Mouse (Mus musculus): ENCODE results near the gene Vti1a. TPM values are rescaled to one million over a fixed set of nuclear protein-coding genes. Genes with fewer than 3 reads are reported as not detected.

Vti1a gene
- total RNA-seq, 1 experiment, result 14.9 TPM

GRCm38 (mm10) chr19:55615743-55616142 is 299.6 kb downstream of the Vti1a start:
- no peak overlapping the region for H3K27ac ChIP-seq (ENCODE audit: insufficient read depth, low read depth, low read length, poor library complexity, severe bottlenecking)
- no peaks in the 10 kb centered on the region for H3K9me3 ChIP-seq (ENCODE audit: control insufficient read depth, insufficient read depth, low read depth, low read length)
- in situ Hi-C loops (cut with MboI; ENCODE audit: low sequenced_read_pairs in 2 of 2, unreplicated experiment in 2 of 2), result no loop called here
- H3K9ac ChIP-seq (ENCODE audit: insufficient read depth, low read depth, low read length, poor library complexity, severe bottlenecking), result no peak overlapping the region
- no peak for TF ChIP-seq ZNF384 (IDR thresholded peaks at IDR 0.05; ENCODE audit: low read depth, low read length)
- TF ChIP-seq ZC3H11A (IDR thresholded peaks at IDR 0.05; ENCODE audit: borderline replicate concordance, low read depth, low read length), result no peak
- TF ChIP-seq MAFK (IDR thresholded peaks at IDR 0.05; ENCODE audit: insufficient read depth, low read depth, low read length), result no peak
- no peak for TF ChIP-seq HCFC1 (IDR thresholded peaks at IDR 0.05; ENCODE audit: borderline replicate concordance, insufficient read depth, low read length)
- no peak for TF ChIP-seq CHD2 (IDR thresholded peaks at IDR 0.05; ENCODE audit: low read depth, low read length)
- no peak overlapping the region for H3K4me3 ChIP-seq (ENCODE audit: insufficient read depth in 1 of 2, low read depth in 1 of 2, low read length in 2 of 2, poor library complexity in 1 of 2, severe bottlenecking in 1 of 2)
- DNase-seq (ENCODE audit: low read depth, low spot score), result no peak
- peaks cover 0 to 2% of the 10 kb centered on the region in 2 experiments; a peak in 1 of 4 replicates for H3K4me1 ChIP-seq (ENCODE audit: control insufficient read depth in 2 of 2, insufficient read depth in 2 of 2, low read length in 2 of 2, poor library complexity in 1 of 2)
- H3K36me3 ChIP-seq (ENCODE audit: control insufficient read depth, insufficient read depth, low read length, poor library complexity, severe bottlenecking), result no peaks in the 10 kb centered on the region

DNA sequence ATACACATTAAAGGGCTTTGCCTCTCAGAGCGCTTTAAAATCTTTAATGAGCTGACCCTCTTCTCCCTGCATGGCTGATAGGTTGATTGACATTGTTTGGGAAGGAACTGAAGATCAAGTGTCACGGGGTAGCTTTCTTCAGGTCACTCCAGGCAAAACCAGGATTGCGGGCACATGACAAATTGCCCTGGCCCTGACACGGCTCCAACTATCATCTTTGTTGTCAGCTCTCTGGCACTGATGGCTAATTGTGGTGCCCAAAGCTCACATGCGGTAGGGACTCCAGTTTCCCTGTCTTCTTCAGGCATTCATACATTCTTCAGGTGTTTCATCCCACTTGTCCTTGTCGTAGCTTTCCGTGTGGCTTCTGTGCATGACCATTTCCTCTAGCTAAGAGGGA is 300.2 kb downstream of the Vti1a start:
- in situ Hi-C loops (cut with MboI; ENCODE audit: low sequenced_read_pairs in 2 of 2, unreplicated experiment in 2 of 2), result no loop called here
- DNase-seq (ENCODE audit: low read depth, low spot score), result no peak
- TF ChIP-seq ZC3H11A (IDR thresholded peaks at IDR 0.05; ENCODE audit: borderline replicate concordance, low read depth, low read length) (no peak), CHD2 (IDR thresholded peaks at IDR 0.05; ENCODE audit: low read depth, low read length) (no peak), ZNF384 (IDR thresholded peaks at IDR 0.05; ENCODE audit: low read depth, low read length) (no peak), MAFK (IDR thresholded peaks at IDR 0.05; ENCODE audit: insufficient read depth, low read depth, low read length) (no peak), HCFC1 (IDR thresholded peaks at IDR 0.05; ENCODE audit: borderline replicate concordance, insufficient read depth, low read length) (no peak)

DNA sequence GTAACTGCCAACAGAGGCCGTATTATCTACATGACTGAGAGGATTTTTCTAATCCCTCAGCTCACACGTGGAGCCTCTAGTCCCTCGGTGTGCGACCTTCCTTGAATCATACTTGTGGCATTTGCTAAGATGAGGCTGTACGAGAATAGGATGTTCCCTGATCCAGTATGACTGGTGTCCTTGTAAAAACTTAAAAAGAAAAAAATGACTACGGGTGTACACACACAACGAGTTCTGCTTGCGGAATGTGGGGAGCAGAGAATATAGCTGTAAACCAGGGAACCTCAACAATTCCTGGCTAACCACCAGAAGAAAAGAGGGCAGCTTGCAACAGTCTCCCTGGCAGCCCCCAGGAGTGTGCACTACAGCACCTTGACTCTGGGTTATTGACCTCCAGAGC is 300.8 kb downstream of the Vti1a start:
- no peaks in the 10 kb centered on the region for H3K9me3 ChIP-seq (ENCODE audit: control insufficient read depth, insufficient read depth, low read depth, low read length)
- H3K36me3 ChIP-seq (ENCODE audit: control insufficient read depth, insufficient read depth, low read length, poor library complexity, severe bottlenecking), result no peaks in the 10 kb centered on the region
- in situ Hi-C loops (cut with MboI; ENCODE audit: low sequenced_read_pairs in 2 of 2, unreplicated experiment in 2 of 2), result no loop called here
- H3K4me1 ChIP-seq (ENCODE audit: control insufficient read depth in 2 of 2, insufficient read depth in 2 of 2, low read length in 2 of 2, poor library complexity in 1 of 2), result peaks cover 0 to 2% of the 10 kb centered on the region in 2 experiments; a peak in 1 of 4 replicates
- H3K27ac ChIP-seq (ENCODE audit: insufficient read depth, low read depth, low read length, poor library complexity, severe bottlenecking), result no peak overlapping the region
- H3K9ac ChIP-seq (ENCODE audit: insufficient read depth, low read depth, low read length, poor library complexity, severe bottlenecking), result no peak overlapping the region
- no peak for DNase-seq (ENCODE audit: low read depth, low spot score)
- no peak overlapping the region for H3K4me3 ChIP-seq (ENCODE audit: insufficient read depth in 1 of 2, low read depth in 1 of 2, low read length in 2 of 2, poor library complexity in 1 of 2, severe bottlenecking in 1 of 2)
- peak; percentile 72 for TF ChIP-seq ZNF384 (IDR thresholded peaks at IDR 0.05; ENCODE audit: low read depth, low read length)
- TF ChIP-seq CHD2 (IDR thresholded peaks at IDR 0.05; ENCODE audit: low read depth, low read length), result no peak
- TF ChIP-seq ZC3H11A (IDR thresholded peaks at IDR 0.05; ENCODE audit: borderline replicate concordance, low read depth, low read length), result no peak
- no peak for TF ChIP-seq HCFC1 (IDR thresholded peaks at IDR 0.05; ENCODE audit: borderline replicate concordance, insufficient read depth, low read length)
- TF ChIP-seq MAFK (IDR thresholded peaks at IDR 0.05; ENCODE audit: insufficient read depth, low read depth, low read length), result no peak

More for the DNA sequence above, 300.2 kb downstream of the Vti1a start:
- Histone ChIP-seq H3K9me3 (ENCODE audit: control insufficient read depth, insufficient read depth, low read depth, low read length) (no peaks in the 10 kb centered on the region), H3K36me3 (ENCODE audit: control insufficient read depth, insufficient read depth, low read length, poor library complexity, severe bottlenecking) (no peaks in the 10 kb centered on the region), H3K27ac (ENCODE audit: insufficient read depth, low read depth, low read length, poor library complexity, severe bottlenecking) (no peak overlapping the region), H3K9ac (ENCODE audit: insufficient read depth, low read depth, low read length, poor library complexity, severe bottlenecking) (no peak overlapping the region), H3K4me1 (ENCODE audit: control insufficient read depth in 2 of 2, insufficient read depth in 2 of 2, low read length in 2 of 2, poor library complexity in 1 of 2) (peaks cover 0 to 2% of the 10 kb centered on the region in 2 experiments; a peak in 1 of 4 replicates), H3K4me3 (ENCODE audit: insufficient read depth in 1 of 2, low read depth in 1 of 2, low read length in 2 of 2, poor library complexity in 1 of 2, severe bottlenecking in 1 of 2) (no peak overlapping the region)

DNA sequence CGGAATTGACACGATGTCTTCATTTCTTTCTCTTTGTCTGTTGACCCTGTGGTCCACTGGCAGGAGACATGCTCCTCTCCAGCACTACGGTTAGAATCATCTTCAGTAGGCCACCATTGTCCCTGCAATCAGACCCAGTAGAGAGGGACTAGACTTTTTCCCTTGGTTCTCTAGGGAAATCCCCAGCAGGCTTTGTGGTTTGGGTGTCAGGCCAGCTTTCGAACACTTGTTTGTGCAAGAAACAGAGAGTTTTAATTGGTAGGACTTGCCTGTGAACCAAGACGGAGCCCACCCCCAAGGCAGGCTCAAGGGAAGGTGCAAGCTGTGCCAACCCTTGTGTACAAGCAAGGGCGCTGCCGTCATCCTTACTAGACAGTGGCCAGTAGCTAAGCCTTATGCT is 302.5 kb downstream of the Vti1a start:
- in situ Hi-C loops (cut with MboI; ENCODE audit: low sequenced_read_pairs in 2 of 2, unreplicated experiment in 2 of 2), result no loop called here
- TF ChIP-seq MAFK (IDR thresholded peaks at IDR 0.05; ENCODE audit: insufficient read depth, low read depth, low read length) (no peak), ZNF384 (IDR thresholded peaks at IDR 0.05; ENCODE audit: low read depth, low read length) (no peak), HCFC1 (IDR thresholded peaks at IDR 0.05; ENCODE audit: borderline replicate concordance, insufficient read depth, low read length) (no peak), ZC3H11A (IDR thresholded peaks at IDR 0.05; ENCODE audit: borderline replicate concordance, low read depth, low read length) (no peak), CHD2 (IDR thresholded peaks at IDR 0.05; ENCODE audit: low read depth, low read length) (no peak)
- no peaks in the 10 kb centered on the region for H3K36me3 ChIP-seq (ENCODE audit: control insufficient read depth, insufficient read depth, low read length, poor library complexity, severe bottlenecking)
- H3K9ac ChIP-seq (ENCODE audit: insufficient read depth, low read depth, low read length, poor library complexity, severe bottlenecking), result no peak overlapping the region
- no peak overlapping the region for H3K4me3 ChIP-seq (ENCODE audit: insufficient read depth in 1 of 2, low read depth in 1 of 2, low read length in 2 of 2, poor library complexity in 1 of 2, severe bottlenecking in 1 of 2)
- no peak overlapping the region for H3K27ac ChIP-seq (ENCODE audit: insufficient read depth, low read depth, low read length, poor library complexity, severe bottlenecking)
- no peaks in the 10 kb centered on the region for H3K9me3 ChIP-seq (ENCODE audit: control insufficient read depth, insufficient read depth, low read depth, low read length)
- H3K4me1 ChIP-seq (ENCODE audit: control insufficient read depth in 2 of 2, insufficient read depth in 2 of 2, low read length in 2 of 2, poor library complexity in 1 of 2), result peaks cover 0 to 2% of the 10 kb centered on the region in 2 experiments; a peak in 1 of 4 replicates
- no peak for DNase-seq (ENCODE audit: low read depth, low spot score)

Data from ES-E14 (cell line).